Comparison of ENCODE assay signal across 11 mouse cellular contexts in the genomic region with DNA sequence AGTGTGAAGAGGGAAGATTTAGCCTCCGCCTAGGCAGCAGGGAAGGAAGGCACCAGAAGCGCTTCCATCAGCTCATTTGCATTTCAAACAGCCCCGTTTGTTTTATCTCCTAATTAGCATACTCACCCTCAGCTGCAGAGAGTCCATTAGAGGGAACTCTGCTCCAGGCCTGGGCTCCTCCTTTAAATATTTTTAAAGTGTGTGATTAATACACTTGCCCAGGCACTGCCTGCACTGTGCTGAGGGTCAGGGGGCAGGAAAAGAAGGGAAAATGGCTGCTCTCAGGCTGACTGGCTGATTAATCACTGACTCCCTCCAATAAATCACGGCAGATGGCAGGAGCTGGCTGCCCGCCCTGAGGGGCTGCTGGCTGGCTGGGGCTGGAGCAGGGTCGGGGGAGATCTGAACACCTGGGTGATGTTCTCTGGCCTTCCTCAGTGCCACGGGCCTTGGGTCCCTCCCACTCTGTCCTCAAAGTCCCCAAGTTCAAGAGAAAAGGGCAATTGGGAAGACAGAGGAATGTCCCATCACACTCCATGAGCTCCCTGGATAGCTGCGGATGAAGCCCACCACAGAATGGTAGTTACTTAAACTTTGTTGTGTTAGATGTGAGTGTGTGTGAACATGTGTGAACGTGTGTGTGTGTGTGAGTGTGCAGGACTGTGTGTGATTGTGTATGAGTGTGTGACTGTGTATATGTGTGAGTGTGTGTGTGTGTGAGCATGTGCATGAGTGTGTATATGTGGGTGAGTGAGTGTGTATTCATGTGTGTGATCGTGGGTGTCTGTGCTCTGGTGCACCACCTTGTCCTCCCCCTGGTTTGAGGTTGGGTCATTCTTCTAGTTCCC.
DNase-seq lines count a peak whose midpoint lies in the region; ATAC-seq lines count a peak whose summit lies in the region.
"Had no signal": no experiment of that assay in that cellular context is flagged by ENCODE, and none has a peak within 500 bp of the region (broad histone marks: within the 10 kb centered on the region; RNA-seq: fewer than 3 reads in every experiment).

No protein-coding gene starts in this region.

- no peaks in the 10 kb centered on the region for H3K9me3 ChIP-seq in limb, embryonic 11.5 days (ENCODE audit: control insufficient read depth, low read length)
- H3K9me3 ChIP-seq: embryonic facial prominence, embryonic 15.5 days; liver, embryonic 13.5 days had no signal

- 23% methylated on average over 10 of the region's 10 CpGs for WGBS in limb, embryonic 11.5 days

- H3K4me2 ChIP-seq in limb, embryonic 11.5 days (ENCODE audit: low read depth, severe bottlenecking), result no peak overlapping the region
- H3K4me2 ChIP-seq: embryonic facial prominence, embryonic 15.5 days; liver, embryonic 13.5 days had no signal

- no peak for ATAC-seq in cerebellum, adult (ENCODE audit: insufficient number of reproducible peaks, low FRiP score, low TSS enrichment)
- peak; percentile 47; the same call in 1 of the 2 replicates for ATAC-seq in limb, embryonic 11.5 days (ENCODE audit: insufficient number of reproducible peaks, low FRiP score, low TSS enrichment, low read depth)

- no peak overlapping the region for H3K4me3 ChIP-seq in limb, embryonic 11.5 days (ENCODE audit: low read depth, low read length)
- H3K4me3 ChIP-seq: embryonic facial prominence, embryonic 15.5 days; liver, embryonic 13.5 days had no signal

- H3K27ac ChIP-seq in limb, embryonic 11.5 days (replicated peaks; ENCODE audit: low read depth, low read length), result no peak overlapping the region
- H3K27ac ChIP-seq: embryonic facial prominence, embryonic 15.5 days; liver, embryonic 13.5 days had no signal

- H3K4me1 ChIP-seq in limb, embryonic 11.5 days (ENCODE audit: control insufficient read depth, insufficient read depth, low read length), result peaks cover 7% of the 10 kb centered on the region
- H3K4me1 ChIP-seq: embryonic facial prominence, embryonic 15.5 days; liver, embryonic 13.5 days had no signal

- H3K9ac ChIP-seq in limb, embryonic 11.5 days (ENCODE audit: low read length), result no peak overlapping the region
- H3K9ac ChIP-seq: embryonic facial prominence, embryonic 15.5 days; liver, embryonic 13.5 days had no signal

- H3K36me3 ChIP-seq in limb, embryonic 11.5 days (ENCODE audit: control insufficient read depth, insufficient read depth, low read length), result no peaks in the 10 kb centered on the region
- H3K36me3 ChIP-seq: embryonic facial prominence, embryonic 15.5 days; liver, embryonic 13.5 days had no signal

- DNase-seq in cerebellum, postnatal 10 days, result peak; percentile 86 to 90
- peak; percentile 19 for DNase-seq in urinary bladder, postnatal 25 days (ENCODE audit: low spot score)
- DNase-seq in urinary bladder, postnatal 14 days (ENCODE audit: low spot score), result no peak
- peak; percentile 72 for DNase-seq in limb, embryonic 11.5 days (ENCODE audit: low spot score)
- peak; percentile 23 for DNase-seq in yolk sac, embryonic 10.5 days (ENCODE audit: low spot score)
- DNase-seq in frontal cortex, postnatal 10 days (ENCODE audit: low spot score in 2 of 2), result no peak
- no peak for DNase-seq in ovary, postnatal 36 days (ENCODE audit: low spot score)
- DNase-seq: liver, embryonic 13.5 days; thymus, postnatal 25 days had no signal

- H3K27me3 ChIP-seq in limb, embryonic 11.5 days (ENCODE audit: control insufficient read depth, insufficient read depth, low read length), result no peaks in the 10 kb centered on the region
- H3K27me3 ChIP-seq: embryonic facial prominence, embryonic 15.5 days; liver, embryonic 13.5 days had no signal

Comparison
In these comparisons a context has a peak if more than half of its experiments do, and no peak if none do; other contexts are left out.
1. DNase-seq: peak in cerebellum, postnatal 10 days (2 of 2), urinary bladder, postnatal 25 days (single experiment), limb, embryonic 11.5 days (single experiment) and yolk sac, embryonic 10.5 days (single experiment); none in urinary bladder, postnatal 14 days (single experiment), frontal cortex, postnatal 10 days (0 of 2) and ovary, postnatal 36 days (single experiment).